Mouse (Mus musculus): ENCODE results near the gene Tnni1. TPM values are rescaled to one million over a fixed set of nuclear protein-coding genes. Genes with fewer than 3 reads are reported as not detected.

The Tnni1 gene
- polyA plus RNA-seq, 1 experiment from 2014 or later: 1.3 TPM

GRCm38 (mm10) chr1:135776596-135776995, 2.6 kb upstream of the Tnni1 start:
- DNase-seq (ENCODE audit: low spot score, missing footprints) (no peak), ATAC-seq (ENCODE audit: low FRiP score) (no peak)
- Histone ChIP-seq H3K9me3 (ENCODE audit: control insufficient read depth, low read length) (no peaks in the 10 kb centered on the region), H3K4me3 (ENCODE audit: low read depth, low read length) (no peak overlapping the region), H3K9ac (ENCODE audit: low read length) (no peak overlapping the region), H3K36me3 (ENCODE audit: control insufficient read depth, insufficient read depth, low read length) (no peaks in the 10 kb centered on the region), H3K4me2 (no peak overlapping the region), H3K27ac (ENCODE audit: low read depth, low read length) (no peak overlapping the region), H3K27me3 (ENCODE audit: control insufficient read depth, insufficient read depth, low read length) (no peaks in the 10 kb centered on the region), H3K4me1 (ENCODE audit: control insufficient read depth, insufficient read depth, low read length) (peaks cover 7% of the 10 kb centered on the region; the same call in 1 of the 2 replicates)

GRCm38 (mm10) chr1:135777046-135777445, 2.2 kb upstream of the Tnni1 start:
- 94% methylated on average over 1 of the region's 1 CpGs for WGBS
- H3K4me3 ChIP-seq (ENCODE audit: low read depth, low read length): no peak overlapping the region
- H3K9ac ChIP-seq (ENCODE audit: low read length): no peak overlapping the region
- peaks cover 7% of the 10 kb centered on the region; the same call in 1 of the 2 replicates for H3K4me1 ChIP-seq (ENCODE audit: control insufficient read depth, insufficient read depth, low read length)
- no peaks in the 10 kb centered on the region for H3K9me3 ChIP-seq (ENCODE audit: control insufficient read depth, low read length)
- no peaks in the 10 kb centered on the region for H3K27me3 ChIP-seq (ENCODE audit: control insufficient read depth, insufficient read depth, low read length)
- H3K4me2 ChIP-seq: no peak overlapping the region
- no peak overlapping the region for H3K27ac ChIP-seq (ENCODE audit: low read depth, low read length)
- H3K36me3 ChIP-seq (ENCODE audit: control insufficient read depth, insufficient read depth, low read length): no peaks in the 10 kb centered on the region
- ATAC-seq (ENCODE audit: low FRiP score) (no peak), DNase-seq (ENCODE audit: low spot score, missing footprints) (no peak)

GRCm38 (mm10) chr1:135780649-135781048, 1.4 kb downstream of the Tnni1 start:
- Histone ChIP-seq H3K9me3 (ENCODE audit: control insufficient read depth, low read length) (no peaks in the 10 kb centered on the region), H3K27me3 (ENCODE audit: control insufficient read depth, insufficient read depth, low read length) (no peaks in the 10 kb centered on the region), H3K27ac (ENCODE audit: low read depth, low read length) (no peak overlapping the region), H3K4me3 (ENCODE audit: low read depth, low read length) (no peak overlapping the region), H3K9ac (ENCODE audit: low read length) (peak overlapping the region; percentile 16; the same call in 1 of the 2 replicates), H3K36me3 (ENCODE audit: control insufficient read depth, insufficient read depth, low read length) (no peaks in the 10 kb centered on the region), H3K4me1 (ENCODE audit: control insufficient read depth, insufficient read depth, low read length) (peaks cover 14% of the 10 kb centered on the region), H3K4me2 (no peak overlapping the region)
- DNase-seq (ENCODE audit: low spot score, missing footprints) (no peak), ATAC-seq (ENCODE audit: low FRiP score) (no peak)
- 66% methylated on average over 4 of the region's 4 CpGs for WGBS

- H3K4me1 ChIP-seq (ENCODE audit: control insufficient read depth, insufficient read depth, low read length): peaks cover 14% of the 10 kb centered on the region
- no peak overlapping the region for H3K4me3 ChIP-seq (ENCODE audit: low read depth, low read length)
- H3K4me2 ChIP-seq: no peak overlapping the region
- ATAC-seq (ENCODE audit: low FRiP score) (peak; percentile 58; the same call in 1 of the 2 replicates), DNase-seq (ENCODE audit: low spot score, missing footprints) (peak; percentile 98)
- 18% methylated on average over 13 of the region's 13 CpGs for WGBS
- no peaks in the 10 kb centered on the region for H3K27me3 ChIP-seq (ENCODE audit: control insufficient read depth, insufficient read depth, low read length)
- no peak overlapping the region for H3K27ac ChIP-seq (ENCODE audit: low read depth, low read length)
- no peaks in the 10 kb centered on the region for H3K36me3 ChIP-seq (ENCODE audit: control insufficient read depth, insufficient read depth, low read length)
- H3K9me3 ChIP-seq (ENCODE audit: control insufficient read depth, low read length): no peaks in the 10 kb centered on the region
- H3K9ac ChIP-seq (ENCODE audit: low read length): peak overlapping the region; percentile 16; the same call in 1 of the 2 replicates
Measured at GRCm38 (mm10) chr1:135781220-135781619, 2.0 kb downstream of the Tnni1 start.

- H3K27ac ChIP-seq (ENCODE audit: low read depth, low read length): no peak overlapping the region
- WGBS: 32% methylated on average over 10 of the region's 10 CpGs
Measured at GRCm38 (mm10) chr1:135782816-135783215, 3.6 kb downstream of the Tnni1 start.

GRCm38 (mm10) chr1:135787799-135788198, 8.6 kb downstream of the Tnni1 start:
- WGBS: 47% methylated on average over 3 of the region's 3 CpGs
- peak; percentile 94 for DNase-seq (ENCODE audit: low spot score, missing footprints)

More at GRCm38 (mm10) chr1:135782816-135783215, 3.6 kb downstream of the Tnni1 start:
- DNase-seq (ENCODE audit: low spot score, missing footprints) (no peak), ATAC-seq (ENCODE audit: low FRiP score) (0 out of 2 replicates have a peak, but pooled peaks have one; percentile 17)
- Histone ChIP-seq H3K4me1 (ENCODE audit: control insufficient read depth, insufficient read depth, low read length) (peaks cover 14% of the 10 kb centered on the region), H3K27me3 (ENCODE audit: control insufficient read depth, insufficient read depth, low read length) (no peaks in the 10 kb centered on the region), H3K9me3 (ENCODE audit: control insufficient read depth, low read length) (no peaks in the 10 kb centered on the region), H3K36me3 (ENCODE audit: control insufficient read depth, insufficient read depth, low read length) (no peaks in the 10 kb centered on the region), H3K4me3 (ENCODE audit: low read depth, low read length) (no peak overlapping the region), H3K9ac (ENCODE audit: low read length) (no peak overlapping the region), H3K4me2 (no peak overlapping the region)

GRCm38 (mm10) chr1:135788708-135789107, 9.5 kb downstream of the Tnni1 start:
- H3K4me1 ChIP-seq (ENCODE audit: control insufficient read depth, insufficient read depth, low read length): peaks cover 4% of the 10 kb centered on the region
- no peaks in the 10 kb centered on the region for H3K9me3 ChIP-seq (ENCODE audit: control insufficient read depth, low read length)
- DNase-seq (ENCODE audit: low spot score, missing footprints) (no peak), ATAC-seq (ENCODE audit: low FRiP score) (no peak)
- no peak overlapping the region; the same call in 1 of the 2 replicates for H3K9ac ChIP-seq (ENCODE audit: low read length)
- no peak overlapping the region for H3K4me3 ChIP-seq (ENCODE audit: low read depth, low read length)
- H3K4me2 ChIP-seq: no peak overlapping the region
- H3K27ac ChIP-seq (ENCODE audit: low read depth, low read length): no peak overlapping the region
- WGBS: 51% methylated on average over 10 of the region's 10 CpGs
- H3K27me3 ChIP-seq (ENCODE audit: control insufficient read depth, insufficient read depth, low read length): peaks cover 3% of the 10 kb centered on the region; the same call in 1 of the 2 replicates
- H3K36me3 ChIP-seq (ENCODE audit: control insufficient read depth, insufficient read depth, low read length): no peaks in the 10 kb centered on the region

More at GRCm38 (mm10) chr1:135787799-135788198, 8.6 kb downstream of the Tnni1 start:
- no peak overlapping the region for H3K4me2 ChIP-seq
- H3K36me3 ChIP-seq (ENCODE audit: control insufficient read depth, insufficient read depth, low read length): no peaks in the 10 kb centered on the region
- H3K27me3 ChIP-seq (ENCODE audit: control insufficient read depth, insufficient read depth, low read length): no peaks in the 10 kb centered on the region
- no peaks in the 10 kb centered on the region for H3K9me3 ChIP-seq (ENCODE audit: control insufficient read depth, low read length)
- H3K27ac ChIP-seq (ENCODE audit: low read depth, low read length): no peak overlapping the region
- peaks cover 4% of the 10 kb centered on the region; the same call in 1 of the 2 replicates for H3K4me1 ChIP-seq (ENCODE audit: control insufficient read depth, insufficient read depth, low read length)
- H3K4me3 ChIP-seq (ENCODE audit: low read depth, low read length): no peak overlapping the region
- no peak overlapping the region for H3K9ac ChIP-seq (ENCODE audit: low read length)
- ATAC-seq (ENCODE audit: low FRiP score): peak; percentile 52; the same call in 1 of the 2 replicates

- H3K27ac ChIP-seq (ENCODE audit: low read depth, low read length): no peak overlapping the region
- H3K27me3 ChIP-seq (ENCODE audit: control insufficient read depth, insufficient read depth, low read length): peaks cover 3% of the 10 kb centered on the region; the same call in 1 of the 2 replicates
- H3K4me1 ChIP-seq (ENCODE audit: control insufficient read depth, insufficient read depth, low read length): peaks cover 15% of the 10 kb centered on the region
- no peak overlapping the region for H3K9ac ChIP-seq (ENCODE audit: low read length)
- DNase-seq (ENCODE audit: low spot score, missing footprints): peak; percentile 96
- 12% methylated on average over 5 of the region's 5 CpGs for WGBS
- H3K4me2 ChIP-seq: no peak overlapping the region
- H3K9me3 ChIP-seq (ENCODE audit: control insufficient read depth, low read length): no peaks in the 10 kb centered on the region
- no peak overlapping the region for H3K4me3 ChIP-seq (ENCODE audit: low read depth, low read length)
- H3K36me3 ChIP-seq (ENCODE audit: control insufficient read depth, insufficient read depth, low read length): no peaks in the 10 kb centered on the region
- 0 out of 2 replicates have a peak, but pooled peaks have one; percentile 25 for ATAC-seq (ENCODE audit: low FRiP score)
Measured at GRCm38 (mm10) chr1:135789815-135790214, 10.6 kb downstream of the Tnni1 start.

- no peak for ATAC-seq (ENCODE audit: low FRiP score)
- peaks cover 3% of the 10 kb centered on the region; the same call in 1 of the 2 replicates for H3K27me3 ChIP-seq (ENCODE audit: control insufficient read depth, insufficient read depth, low read length)
- WGBS: 62% methylated on average over 13 of the region's 13 CpGs
Measured at GRCm38 (mm10) chr1:135792143-135792939, 13.1 kb downstream of the Tnni1 start.

More at GRCm38 (mm10) chr1:135792143-135792939, 13.1 kb downstream of the Tnni1 start:
- Histone ChIP-seq H3K4me3 (ENCODE audit: low read depth, low read length) (no peak overlapping the region), H3K4me2 (no peak overlapping the region), H3K9me3 (ENCODE audit: control insufficient read depth, low read length) (no peaks in the 10 kb centered on the region), H3K36me3 (ENCODE audit: control insufficient read depth, insufficient read depth, low read length) (no peaks in the 10 kb centered on the region), H3K4me1 (ENCODE audit: control insufficient read depth, insufficient read depth, low read length) (peaks cover 18% of the 10 kb centered on the region), H3K27ac (ENCODE audit: low read depth, low read length) (no peak overlapping the region), H3K9ac (ENCODE audit: low read length) (no peak overlapping the region)
- no peak for DNase-seq (ENCODE audit: low spot score, missing footprints)

Data from midbrain, embryonic 11.5 days (tissue).